Mouse (Mus musculus): ENCODE data around the gene Smoc2. TPM values are rescaled to one million over a fixed set of nuclear protein-coding genes. Genes with fewer than 3 reads are reported as not detected.

Gene Smoc2
- total RNA-seq, 2 experiments from 2014 or later: 43.1 to 44.3 TPM

GRCm38 (mm10) chr17:14398650-14399424 is 119.5 kb downstream of the Smoc2 start:
- intact Hi-C loops (cut with DNase I): no loop called here
- no peak for DNase-seq

DNA sequence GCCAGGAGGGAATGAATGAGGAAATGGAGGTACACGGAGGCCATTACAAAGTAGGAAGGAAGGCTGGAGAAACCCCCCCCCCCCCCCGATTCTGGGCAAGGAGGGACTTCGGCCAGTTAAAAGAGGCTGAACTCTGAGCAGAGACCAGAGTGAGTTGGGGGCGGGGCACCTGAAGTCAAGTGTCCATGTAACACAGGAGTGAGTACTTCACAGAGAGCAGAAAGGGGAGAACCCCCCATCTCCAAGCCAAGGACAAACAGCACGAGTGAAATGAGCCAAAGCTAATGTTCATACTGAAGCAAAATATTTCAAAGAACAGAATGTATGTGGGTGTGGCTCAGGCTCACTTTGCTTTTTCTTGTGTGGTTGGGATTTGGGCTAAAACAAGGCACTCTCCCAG is 121.7 kb downstream of the Smoc2 start:
- intact Hi-C loops (cut with DNase I): no loop called here
- DNase-seq: no peak

DNA sequence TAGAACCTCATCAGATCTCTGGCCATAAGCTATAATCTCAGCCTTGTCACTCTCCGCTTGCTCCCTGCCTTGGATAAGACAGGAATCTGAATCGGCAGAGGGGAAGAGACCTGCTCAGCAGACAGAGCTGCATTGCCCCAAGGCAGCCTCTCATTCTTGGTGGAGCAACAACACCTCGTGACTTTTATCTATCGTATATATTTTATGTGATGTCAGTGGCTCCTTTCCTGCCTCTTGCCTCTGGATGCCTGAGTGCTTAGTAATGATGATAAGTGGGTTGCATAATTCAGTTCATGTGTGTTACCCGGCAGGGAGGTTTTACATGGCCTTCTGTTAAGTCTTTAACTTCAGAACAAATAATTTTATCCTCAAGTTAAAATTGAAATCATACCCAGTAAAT is 128.6 kb downstream of the Smoc2 start:
- intact Hi-C loops (cut with DNase I): loop anchor here (5.0 kb wide), 1 partner anchor 104 kb away; no protein-coding TSS in a partner anchor
- DNase-seq: no peak

- DNase-seq: no peak
- intact Hi-C loops (cut with DNase I): loop anchor here (5.0 kb wide), 1 partner anchor 180 kb away; no protein-coding TSS in a partner anchor
Observed at GRCm38 (mm10) chr17:14412460-14412859, 133.2 kb downstream of the Smoc2 start.

- DNase-seq: no peak
- intact Hi-C loops (cut with DNase I): loop anchor here (5.0 kb wide), 1 partner anchor 182 kb away; no protein-coding TSS in a partner anchor
Observed at GRCm38 (mm10) chr17:14414511-14414910, 135.2 kb downstream of the Smoc2 start.

- intact Hi-C loops (cut with DNase I): no loop called here
- DNase-seq: peak; percentile 28 to 64
Observed at GRCm38 (mm10) chr17:14420460-14421046, 141.2 kb downstream of the Smoc2 start.

DNA sequence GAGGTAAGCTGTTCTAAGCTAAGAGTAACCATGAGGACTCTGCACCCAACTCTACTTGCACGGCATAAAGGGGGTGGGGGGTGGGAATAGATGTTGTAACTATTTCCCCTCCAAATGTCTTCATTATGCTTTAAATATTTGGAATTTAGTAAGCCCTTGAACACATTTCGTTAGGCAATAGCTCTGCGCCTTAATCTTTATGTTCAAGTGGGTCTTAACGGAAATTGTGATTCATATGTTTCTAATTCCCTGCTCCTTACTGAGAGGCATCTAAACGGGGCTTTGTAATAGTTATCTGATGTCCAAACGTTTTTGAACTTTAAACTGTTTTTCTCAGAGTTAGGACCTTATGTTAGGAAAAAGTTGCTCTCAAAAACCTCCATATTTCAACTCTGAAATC is 147.2 kb downstream of the Smoc2 start:
- intact Hi-C loops (cut with DNase I): no loop called here
- no peak for DNase-seq

DNA sequence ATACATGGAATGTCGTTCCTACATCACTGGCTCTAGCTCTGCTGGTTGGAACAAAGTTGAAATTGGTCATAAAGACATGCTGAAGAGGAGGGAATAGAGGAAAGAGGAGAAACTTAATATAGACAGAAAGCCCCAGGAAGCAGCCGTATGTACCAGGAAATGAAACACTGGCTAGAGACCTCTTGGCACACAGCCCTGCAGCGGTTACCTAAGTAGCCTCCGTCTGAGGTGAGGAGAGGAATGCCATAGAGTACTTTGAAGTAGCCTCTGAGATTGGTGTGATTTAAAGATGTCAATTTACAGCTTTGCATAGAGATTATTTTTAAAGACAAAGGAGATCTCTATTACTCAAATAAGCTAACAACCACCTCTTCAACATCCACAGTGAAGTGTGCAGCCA is 155.4 kb downstream of the Smoc2 start:
- DNase-seq: no peak
- intact Hi-C loops (cut with DNase I): no loop called here

- intact Hi-C loops (cut with DNase I): no loop called here
Observed at GRCm38 (mm10) chr17:14445611-14446010, 166.3 kb downstream of the Smoc2 start.

DNA sequence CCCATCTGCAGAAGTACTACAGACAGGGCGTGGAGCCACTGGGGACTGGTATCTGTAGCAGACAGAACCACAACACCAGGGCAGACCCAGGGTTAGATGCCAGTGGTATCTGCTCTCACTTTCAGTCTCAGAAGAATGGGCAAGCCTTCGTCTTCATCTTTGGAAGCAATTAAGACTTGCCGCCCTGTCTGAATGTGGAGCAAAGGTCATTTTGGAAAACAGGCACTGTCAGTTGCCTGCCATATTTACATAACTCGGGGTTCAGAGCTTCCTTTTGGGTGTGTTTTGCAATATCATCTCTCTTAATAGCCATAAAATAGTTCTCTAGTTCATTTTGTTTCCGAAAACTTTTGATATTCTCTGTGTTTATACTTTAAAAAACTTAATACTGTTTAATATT is 168.0 kb downstream of the Smoc2 start:
- intact Hi-C loops (cut with DNase I): no loop called here
- DNase-seq: no peak

More at GRCm38 (mm10) chr17:14445611-14446010, 166.3 kb downstream of the Smoc2 start:
- DNase-seq: no peak

Other genes with a start within 250 kb of the Smoc2 start
- not detected for gene Gm7358, start 220.0 kb upstream of the Smoc2 start, total RNA-seq (2021)
- 1 to 10 TPM; 2.3 to 2.7 TPM for gene Dact2, start 75.2 kb upstream of the Smoc2 start, total RNA-seq (2021)

All from heart, postnatal 10 days (tissue).